Mouse (Mus musculus) thymus, postnatal 36 days (tissue): Measurements from ENCODE around the gene Fam185a.

Experiments
- DNase-seq, 2 experiments: peaks; one replicate each; pipeline ENCODE4 v3.0.0; 2022; ENCODE audit warnings: mixed read lengths in 2 of 2

Gene Fam185a

GRCm38 (mm10) chr5:21424614-21425602, at the start of gene Fam185a, which contains the start of gene Ccdc146:
Gene Fam185a (plus strand): TSS chr5:21424958.
Gene Ccdc146 (minus strand): TSS chr5:21424677.
- peak; percentile 87 to 92 for DNase-seq

- no peak for DNase-seq
These were observed 47.8 kb upstream of the Fam185a start for GRCm38 (mm10) chr5:21376935-21377334.

- no peak for DNase-seq
These were observed 46.4 kb upstream of the Fam185a start for GRCm38 (mm10) chr5:21378397-21378796.

- DNase-seq, result no peak
These were observed 42.8 kb upstream of the Fam185a start for GRCm38 (mm10) chr5:21381986-21382385.

- no peak for DNase-seq
These were observed 42.1 kb upstream of the Fam185a start for GRCm38 (mm10) chr5:21382678-21383077.

GRCm38 (mm10) chr5:21383392-21384251, 41.1 kb upstream of the Fam185a start:
- DNase-seq, result no peak

GRCm38 (mm10) chr5:21384252-21384960, 40.4 kb upstream of the Fam185a start:
- no peak for DNase-seq

- DNase-seq, result no peak
These were observed 39.8 kb upstream of the Fam185a start for GRCm38 (mm10) chr5:21384976-21385375.

- DNase-seq, result no peak
These were observed 38.3 kb upstream of the Fam185a start for GRCm38 (mm10) chr5:21386432-21386831.

GRCm38 (mm10) chr5:21387340-21387739, 37.4 kb upstream of the Fam185a start:
- no peak for DNase-seq

- no peak for DNase-seq
These were observed 35.9 kb upstream of the Fam185a start for GRCm38 (mm10) chr5:21388855-21389254.

GRCm38 (mm10) chr5:21391616-21392384, 33.0 kb upstream of the Fam185a start:
- DNase-seq, result no peak

GRCm38 (mm10) chr5:21394562-21394961, 30.2 kb upstream of the Fam185a start:
- no peak for DNase-seq

GRCm38 (mm10) chr5:21395205-21395840, 29.4 kb upstream of the Fam185a start:
- no peak for DNase-seq

GRCm38 (mm10) chr5:21411261-21411666, 13.5 kb upstream of the Fam185a start:
- DNase-seq, result peak; percentile 48 to 50

- DNase-seq, result no peak
These were observed 12.7 kb upstream of the Fam185a start for GRCm38 (mm10) chr5:21412056-21412455.

GRCm38 (mm10) chr5:21413322-21413721, 11.4 kb upstream of the Fam185a start:
- DNase-seq, result no peak

- DNase-seq, result peak; percentile 10 to 26
These were observed 10.5 kb upstream of the Fam185a start for GRCm38 (mm10) chr5:21414116-21414820.

GRCm38 (mm10) chr5:21418613-21419012, 6.1 kb upstream of the Fam185a start:
- no peak for DNase-seq

- no peak for DNase-seq
These were observed 4.1 kb upstream of the Fam185a start for GRCm38 (mm10) chr5:21420609-21421008.

- no peak for DNase-seq
These were observed 1.9 kb downstream of the Fam185a start for GRCm38 (mm10) chr5:21426666-21427065.
